Mouse (Mus musculus) bone marrow macrophage, adult 2 months (primary cell): ENCODE results near the gene Fancg.

Experiments used
- CTCF ChIP-seq: IDR thresholded peaks from 2 replicates; pipeline ENCODE4 v1.5.1; 2012; ENCODE audit warnings: low read depth, mild to moderate bottlenecking, low read length, moderate library complexity
- POLR2A ChIP-seq: IDR thresholded peaks from 2 replicates; pipeline ENCODE4 v1.6.1; 2012; ENCODE audit warnings: mild to moderate bottlenecking, low read depth, low read length, borderline replicate concordance

DNA sequence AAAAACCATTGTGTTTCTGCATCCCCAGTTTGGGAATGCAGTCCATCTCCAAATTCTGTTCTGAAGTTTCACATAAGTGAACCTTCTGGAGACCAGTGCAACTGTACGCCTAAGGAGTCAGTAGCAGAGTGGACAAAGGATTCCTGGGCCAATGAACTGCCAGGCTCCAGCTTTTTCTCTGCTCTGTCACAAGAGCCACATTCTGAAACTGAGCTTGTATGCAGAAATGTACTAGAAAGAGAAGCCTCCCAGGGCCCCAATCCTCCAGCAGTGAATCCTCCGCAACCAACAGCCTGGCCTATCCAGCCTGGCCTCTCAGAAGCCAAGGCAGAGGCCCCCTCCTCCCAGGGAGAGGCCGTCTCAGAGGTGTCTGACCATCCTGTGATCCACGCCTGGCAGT is 37.4 kb downstream of the Fancg start:
- TF ChIP-seq CTCF (no peak), POLR2A (no peak)
